Mouse (Mus musculus) 3T3-L1 (cell line): ENCODE measurements around the gene Olfr1339.

Source experiments
- DNase-seq: peaks from one replicate; pipeline ENCODE4 v3.0.0-alpha.2; 2015; ENCODE audit warnings: low read depth, low spot score

Gene Olfr1339

DNA sequence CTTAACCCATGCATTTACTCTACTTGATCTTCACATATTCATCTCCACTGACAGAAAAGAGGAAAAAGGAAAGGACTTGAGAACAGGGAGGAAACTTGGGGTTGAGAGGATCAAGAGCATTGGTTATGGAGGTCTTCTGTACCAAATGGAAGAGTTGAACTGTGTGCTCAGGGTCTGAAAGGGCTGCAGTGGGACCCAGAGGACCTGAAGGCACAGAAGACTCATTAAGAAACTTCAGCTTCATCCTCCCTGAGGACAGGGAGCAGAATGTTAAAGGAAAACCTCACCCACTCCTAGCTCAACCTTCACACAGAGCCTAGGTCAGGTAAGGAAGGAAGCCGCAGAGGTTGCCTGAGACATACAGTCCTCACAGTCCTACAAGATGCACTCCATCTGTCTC lies at the start of gene Olfr1339:
TSS of gene Olfr1339 (plus strand) at position 301 of the 400 bp plus-strand sequence.
- DNase-seq: no peak

DNA sequence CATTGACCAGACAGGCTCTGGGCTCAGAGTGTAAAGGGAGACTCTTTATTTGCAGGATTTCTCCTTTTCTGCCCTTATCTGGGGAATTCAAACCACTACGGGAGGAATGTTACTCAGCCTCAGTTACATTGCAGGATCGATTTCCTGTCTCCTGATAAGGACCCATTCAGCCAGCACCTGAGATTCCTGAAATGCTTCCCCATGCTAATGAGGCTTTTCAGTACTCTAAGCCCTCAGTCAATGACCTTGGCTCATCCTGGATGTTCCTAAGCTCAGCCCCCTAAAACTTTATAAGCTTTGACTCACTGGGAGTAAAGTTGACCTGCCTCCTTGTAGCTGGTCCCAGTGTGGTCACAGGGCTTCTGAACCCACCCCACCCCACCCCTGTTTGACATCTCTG lies 44.9 kb upstream of the Olfr1339 start:
- no peak for DNase-seq

DNA sequence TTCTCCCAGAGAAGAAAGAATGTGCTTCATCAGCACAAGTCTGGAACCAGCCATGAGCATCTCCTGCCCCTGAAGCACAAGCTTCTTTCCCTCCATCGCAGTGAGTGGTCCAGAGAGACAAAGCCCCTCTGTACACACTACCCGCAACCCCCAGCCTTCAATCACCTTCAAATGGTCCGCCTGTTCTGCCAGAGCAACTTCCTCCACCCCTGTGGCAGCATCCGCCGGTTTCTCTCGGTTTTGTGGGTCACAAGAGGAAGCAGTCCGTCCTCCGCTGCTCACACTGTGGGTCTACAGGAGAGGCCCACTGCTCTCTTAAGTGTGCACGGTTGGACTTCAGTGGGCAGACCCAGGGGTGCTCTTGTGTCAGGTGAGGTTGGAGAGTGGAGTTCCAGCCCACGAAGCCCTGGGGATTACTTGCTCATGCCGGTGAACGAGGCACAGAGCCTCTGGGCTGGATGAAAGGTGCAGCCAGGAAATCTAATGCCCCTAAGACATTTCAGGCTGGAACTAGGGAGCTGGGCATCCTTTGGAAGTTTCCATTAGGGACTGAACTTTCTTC lies 39.5 kb upstream of the Olfr1339 start, which contains the start of gene Olfr1342:
TSS of gene Olfr1342 (minus strand) at position 345 of the 562 bp plus-strand sequence.
- DNase-seq: no peak

DNA sequence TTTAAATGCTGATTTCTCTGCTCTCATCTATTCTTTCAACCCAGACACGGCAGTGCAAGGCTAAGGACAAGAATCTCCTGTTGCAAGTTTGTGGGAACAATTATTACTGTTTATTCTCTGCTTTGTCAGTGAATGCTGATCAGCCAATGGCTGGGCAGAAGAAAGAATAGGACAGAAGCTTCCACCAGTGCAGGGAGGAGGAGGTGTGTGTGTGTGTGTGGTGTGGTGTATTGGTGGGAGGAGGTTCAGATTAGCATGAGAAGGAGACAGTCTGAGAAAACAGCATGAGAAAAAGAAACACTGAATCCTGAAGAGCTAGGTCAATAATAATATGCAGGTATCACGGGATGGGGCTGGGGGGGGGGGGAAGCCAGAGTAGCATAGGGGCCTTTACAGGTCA lies 38.2 kb upstream of the Olfr1339 start:
- no peak for DNase-seq

DNA sequence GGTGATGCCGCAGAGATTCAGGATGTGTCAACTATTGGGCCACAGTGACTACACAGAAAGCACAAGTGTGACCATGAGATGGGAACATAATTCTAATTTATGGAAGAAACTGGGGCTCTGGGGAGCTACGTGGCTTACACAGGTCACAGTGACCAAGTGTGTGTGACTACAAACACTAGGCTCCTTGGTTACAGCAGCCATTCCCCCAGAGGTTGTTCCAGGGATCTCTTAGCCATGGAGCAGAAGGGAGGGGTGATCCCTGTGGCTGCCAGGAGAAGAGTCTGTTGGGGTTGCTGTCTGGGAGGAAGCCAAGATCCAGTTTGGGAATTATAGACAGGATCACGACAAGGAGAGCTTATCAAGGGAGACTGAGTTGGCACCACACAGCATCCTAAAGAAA lies 28.8 kb upstream of the Olfr1339 start, which contains the start of gene Olfr1341:
TSS of gene Olfr1341 (plus strand) at position 301 of the 400 bp plus-strand sequence.
- DNase-seq: no peak

DNA sequence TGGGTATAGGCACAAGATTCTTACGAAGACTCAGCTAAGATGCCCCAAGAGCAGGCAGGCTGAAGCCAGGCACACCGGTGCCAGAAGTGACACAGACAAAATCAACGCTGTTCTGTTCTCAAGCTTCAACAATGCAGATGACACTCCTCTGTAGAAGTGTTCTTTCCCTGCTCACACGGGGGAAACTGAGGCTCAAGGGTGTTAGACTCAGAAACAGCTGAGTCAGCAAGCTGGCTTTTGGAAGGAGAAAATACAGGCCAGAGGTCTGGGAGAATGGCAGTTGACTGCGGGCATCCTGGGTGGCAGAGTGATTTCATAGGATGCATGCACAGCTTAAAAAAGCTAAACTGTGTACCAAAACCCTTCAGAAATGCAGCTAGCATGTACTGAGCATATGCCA lies 23.9 kb upstream of the Olfr1339 start:
- no peak for DNase-seq

DNA sequence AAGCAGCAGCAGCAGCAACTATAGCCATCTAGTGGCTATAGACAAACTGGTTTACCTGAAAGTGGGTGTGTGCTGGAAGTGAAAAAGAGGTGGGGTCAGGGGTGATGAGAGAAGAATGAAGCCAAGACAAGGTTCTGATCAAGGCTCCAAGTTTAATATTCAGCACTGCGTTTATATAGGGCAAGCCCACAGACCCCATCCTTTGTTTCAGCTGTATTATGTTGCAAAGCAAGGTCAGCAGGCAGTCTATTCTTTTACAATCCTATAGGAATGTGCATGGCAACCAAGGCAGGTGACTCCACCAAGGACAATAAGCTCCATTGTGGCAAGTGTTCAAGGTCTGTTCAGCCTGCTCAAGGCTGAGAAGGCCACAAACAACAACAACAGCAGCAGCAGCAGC lies 20.3 kb upstream of the Olfr1339 start:
- DNase-seq: no peak

DNA sequence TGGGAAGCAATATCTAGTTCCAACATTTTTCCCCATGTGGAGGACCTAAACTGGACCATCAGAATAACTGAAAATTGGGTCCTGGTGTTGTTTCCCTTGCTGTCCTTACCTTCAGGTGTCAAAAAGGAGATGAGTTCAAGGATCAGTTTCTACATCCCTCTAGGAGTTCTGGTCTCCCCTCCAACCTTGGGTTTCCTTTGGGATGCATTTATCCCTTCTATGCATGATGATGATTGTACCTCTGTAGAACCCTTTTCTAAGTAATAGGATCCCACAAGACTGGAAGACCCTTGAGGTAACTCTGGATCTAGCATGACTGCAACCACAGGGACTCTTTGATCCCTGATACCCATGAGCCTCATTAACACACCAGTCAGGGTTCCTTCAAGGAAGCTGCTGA lies 12.1 kb upstream of the Olfr1339 start, which contains the start of gene Olfr1340:
TSS of gene Olfr1340 (plus strand) at position 301 of the 400 bp plus-strand sequence.
- no peak for DNase-seq

DNA sequence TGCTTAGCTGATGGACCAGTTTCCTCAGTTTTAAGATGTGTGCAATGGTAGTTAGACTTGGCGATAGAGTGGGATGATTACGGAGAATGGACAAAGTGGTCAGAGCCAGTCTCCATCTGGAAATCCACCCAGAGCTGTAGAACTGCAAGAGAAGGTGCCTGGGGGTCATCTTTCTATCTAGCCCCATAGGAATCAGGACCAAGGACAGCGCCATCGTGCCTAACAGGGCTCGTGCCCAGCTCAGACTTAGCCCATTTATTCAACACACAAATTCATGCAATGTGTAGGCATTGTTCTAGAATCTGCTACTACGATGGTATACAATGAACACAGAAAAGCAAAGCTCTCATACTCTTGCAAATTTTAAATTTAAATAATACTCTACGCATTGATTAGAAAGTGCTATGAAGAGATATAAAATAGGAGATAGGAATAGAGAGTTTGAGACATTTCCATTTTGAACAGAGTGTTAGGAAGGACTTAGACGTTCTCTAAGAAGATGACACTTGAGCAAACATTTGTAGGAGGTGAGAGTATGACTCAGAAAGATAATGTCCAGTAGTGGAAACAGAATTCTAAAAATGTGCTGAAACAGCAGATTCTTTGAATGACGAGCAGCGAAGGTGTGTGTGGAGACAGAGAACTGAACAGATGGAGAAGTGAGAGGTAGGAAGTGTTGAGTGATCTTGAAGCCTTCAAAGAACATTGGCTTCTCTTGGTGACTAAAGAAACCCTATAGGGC lies 10.1 kb upstream of the Olfr1339 start:
- DNase-seq: peak; percentile 39

DNA sequence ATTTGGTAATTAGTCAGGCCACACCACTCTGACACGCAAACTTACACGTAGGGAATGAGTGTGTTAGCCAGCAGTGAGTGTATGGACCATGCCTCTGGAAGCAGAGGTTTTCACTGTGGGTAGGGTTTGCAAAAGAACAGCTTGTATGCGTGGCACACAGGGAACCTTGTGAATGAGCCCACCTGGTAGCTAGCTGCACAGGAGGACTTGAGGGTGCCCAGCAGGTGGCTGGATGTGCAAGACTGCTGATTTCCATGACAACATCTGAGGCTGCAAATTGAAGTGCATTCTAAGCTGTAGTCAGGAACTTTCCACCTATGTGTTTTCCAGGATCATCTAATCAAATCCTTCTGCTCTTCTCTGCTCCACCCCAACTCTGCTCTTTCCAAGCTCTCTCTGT lies 7.6 kb downstream of the Olfr1339 start:
- DNase-seq: no peak

DNA sequence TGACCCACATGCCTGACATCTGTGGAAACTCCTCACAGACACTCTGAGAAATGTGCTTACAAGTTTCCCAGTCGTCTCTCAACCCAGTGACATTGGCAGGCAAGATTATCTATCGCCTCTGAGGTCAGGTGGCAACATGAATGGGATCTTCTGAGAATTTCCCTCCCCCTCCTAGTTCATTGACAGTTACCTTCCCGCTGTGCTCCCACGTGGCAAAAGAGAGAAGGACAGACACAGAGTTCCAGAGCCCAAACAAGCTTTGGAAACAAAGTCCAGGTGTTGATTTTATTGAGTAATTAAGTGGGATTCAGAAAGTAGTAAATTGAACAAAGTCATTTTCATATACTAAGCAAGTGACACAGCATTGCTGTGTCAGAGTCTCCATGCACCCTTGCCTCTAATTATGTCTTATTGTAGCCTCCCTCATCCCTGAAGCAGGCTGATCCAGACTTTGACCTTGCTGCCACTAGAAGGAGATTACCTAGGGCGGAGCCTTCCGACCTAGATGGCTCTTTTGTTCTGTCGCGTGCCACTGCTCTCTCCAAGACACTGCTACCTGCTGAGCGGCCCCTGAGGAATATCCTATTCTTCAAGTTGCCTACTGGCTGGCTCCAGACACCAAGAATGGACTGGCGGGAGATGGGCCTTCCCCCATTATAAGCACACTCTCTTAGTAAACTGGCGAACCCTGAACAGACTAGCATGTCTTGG lies 9.2 kb downstream of the Olfr1339 start:
- no peak for DNase-seq

DNA sequence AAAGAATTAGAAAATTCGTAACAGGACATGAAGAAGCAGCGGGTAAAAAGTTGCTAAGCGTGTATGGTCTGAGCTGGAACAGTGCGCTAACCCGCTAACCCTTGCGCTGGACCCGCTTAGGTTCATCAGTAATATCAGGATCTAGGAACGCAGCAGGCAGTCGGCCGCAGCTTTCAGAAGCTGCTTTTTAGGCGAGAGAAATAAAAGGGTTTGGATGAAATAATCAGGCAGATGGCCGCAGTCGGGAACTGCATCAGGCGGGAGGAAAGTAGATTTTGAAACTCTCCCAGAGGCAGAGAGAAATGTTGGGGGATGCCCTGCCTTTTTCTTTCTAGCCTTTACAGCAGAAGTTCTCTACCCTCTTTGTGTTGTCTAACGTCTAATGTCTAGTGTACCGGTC lies 9.9 kb downstream of the Olfr1339 start:
- no peak for DNase-seq

DNA sequence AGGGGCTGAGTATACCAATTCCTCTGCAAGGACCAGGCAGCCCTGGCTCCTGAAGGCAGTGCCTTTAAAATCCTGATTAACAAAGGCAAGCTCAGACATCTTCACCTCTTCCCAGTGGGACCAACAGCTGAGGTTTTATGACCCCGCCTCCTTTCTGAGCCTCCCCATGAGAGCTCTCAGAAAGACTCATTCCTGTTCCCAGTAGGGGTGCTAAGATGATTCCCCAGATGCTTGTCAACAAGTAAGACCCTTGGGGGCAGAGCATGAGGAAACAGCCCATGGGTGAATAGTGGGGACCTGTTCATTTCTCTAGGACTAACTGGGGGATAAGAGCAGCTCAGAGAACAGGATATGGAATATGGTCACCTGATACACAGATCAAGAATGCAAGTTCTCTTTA lies 26.7 kb downstream of the Olfr1339 start, which contains the start of gene Olfr1338:
TSS of gene Olfr1338 (minus strand) at position 101 of the 400 bp plus-strand sequence.
- no peak for DNase-seq

DNA sequence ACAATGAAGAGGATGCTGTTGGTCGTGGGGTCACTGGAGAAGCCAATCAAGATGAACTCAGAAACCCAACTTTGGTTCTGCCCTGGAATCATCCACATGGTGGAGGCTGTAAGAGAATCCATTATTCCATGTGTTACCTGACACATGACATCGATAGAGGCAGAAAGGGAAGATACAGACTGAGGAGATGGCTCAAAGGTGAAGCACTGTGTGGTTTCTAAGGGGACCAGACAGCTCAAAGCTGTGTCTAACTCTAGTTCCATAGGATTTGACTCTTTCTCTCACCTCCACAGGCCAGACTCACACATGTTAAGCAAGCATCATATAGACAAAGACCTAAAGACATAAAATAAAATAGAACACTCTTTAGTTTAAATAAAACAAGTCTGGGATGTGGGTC lies 50.5 kb downstream of the Olfr1339 start, which contains the start of gene Olfr1337:
TSS of gene Olfr1337 (minus strand) at position 101 of the 400 bp plus-strand sequence.
- no peak for DNase-seq
